Mouse (Mus musculus): ENCODE data around the gene Tspan18. TPM values are rescaled to one million over a fixed set of nuclear protein-coding genes. Genes with fewer than 3 reads are reported as not detected.

The Tspan18 gene
- total RNA-seq, 2 experiments from 2014 or later = 26.3 to 26.9 TPM

- DNase-seq (ENCODE audit: low spot score in 2 of 2) = no peak
These were observed 66.5 kb downstream of the Tspan18 start for GRCm38 (mm10) chr2:93267791-93268190.

- DNase-seq (ENCODE audit: low spot score in 2 of 2) = no peak
These were observed 67.6 kb downstream of the Tspan18 start for GRCm38 (mm10) chr2:93266565-93267169.

- no peak for DNase-seq (ENCODE audit: low spot score in 2 of 2)
These were observed 71.7 kb downstream of the Tspan18 start for GRCm38 (mm10) chr2:93262291-93263285.

GRCm38 (mm10) chr2:93261521-93262290, 72.6 kb downstream of the Tspan18 start:
- no peak for DNase-seq (ENCODE audit: low spot score in 2 of 2)

GRCm38 (mm10) chr2:93257634-93258033, 76.7 kb downstream of the Tspan18 start:
- DNase-seq (ENCODE audit: low spot score in 2 of 2) = no peak

GRCm38 (mm10) chr2:93256735-93257405, 77.4 kb downstream of the Tspan18 start:
- DNase-seq (ENCODE audit: low spot score in 2 of 2) = no peak

GRCm38 (mm10) chr2:93252356-93252755, 81.9 kb downstream of the Tspan18 start:
- no peak for DNase-seq (ENCODE audit: low spot score in 2 of 2)

- no peak for DNase-seq (ENCODE audit: low spot score in 2 of 2)
These were observed 83.7 kb downstream of the Tspan18 start for GRCm38 (mm10) chr2:93250611-93251010.

GRCm38 (mm10) chr2:93249058-93249457, 85.2 kb downstream of the Tspan18 start:
- no peak for DNase-seq (ENCODE audit: low spot score in 2 of 2)

- DNase-seq (ENCODE audit: low spot score in 2 of 2) = no peak
These were observed 90.2 kb downstream of the Tspan18 start for GRCm38 (mm10) chr2:93244090-93244443.

GRCm38 (mm10) chr2:93243439-93244089, 90.7 kb downstream of the Tspan18 start:
- no peak for DNase-seq (ENCODE audit: low spot score in 2 of 2)

- DNase-seq (ENCODE audit: low spot score in 2 of 2) = no peak
These were observed 92.1 kb downstream of the Tspan18 start for GRCm38 (mm10) chr2:93242166-93242565.

- no peak for DNase-seq (ENCODE audit: low spot score in 2 of 2)
These were observed 95.4 kb downstream of the Tspan18 start for GRCm38 (mm10) chr2:93238864-93239263.

GRCm38 (mm10) chr2:93237055-93237454, 97.2 kb downstream of the Tspan18 start:
- DNase-seq (ENCODE audit: low spot score in 2 of 2) = no peak

GRCm38 (mm10) chr2:93232141-93232540, 102.2 kb downstream of the Tspan18 start:
- no peak for DNase-seq (ENCODE audit: low spot score in 2 of 2)

GRCm38 (mm10) chr2:93228480-93228824, 105.9 kb downstream of the Tspan18 start:
- no peak for DNase-seq (ENCODE audit: low spot score in 2 of 2)

- no peak for DNase-seq (ENCODE audit: low spot score in 2 of 2)
These were observed 106.4 kb downstream of the Tspan18 start for GRCm38 (mm10) chr2:93227713-93228479.

GRCm38 (mm10) chr2:93226606-93227595, 107.4 kb downstream of the Tspan18 start:
- DNase-seq (ENCODE audit: low spot score in 2 of 2) = peak; percentile 88 to 91

GRCm38 (mm10) chr2:93223463-93223862, 110.8 kb downstream of the Tspan18 start:
- DNase-seq (ENCODE audit: low spot score in 2 of 2) = no peak

Measured in gastrocnemius, postnatal 4 days (tissue).